Mouse (Mus musculus) kidney, adult 2 months (tissue): ENCODE measurements around the gene Rbm20.

Source experiments
- CTCF ChIP-seq: fragments of 200-500 bp; conservative IDR thresholded peaks from 2 replicates; pipeline ENCODE4 v1.5.1; 2011; ENCODE audit warnings: low read depth, mild to moderate bottlenecking, control low read depth, low read length, moderate library complexity, mixed read lengths; ENCODE audit not compliant: insufficient read depth, insufficient read length
- POLR2A ChIP-seq: fragments of 200-500 bp; IDR thresholded peaks from one replicate; pipeline ENCODE4 v1.6.1; 2011; ENCODE audit warnings: low read depth, low read length, control low read depth

- TF ChIP-seq CTCF (no peak), POLR2A (no peak)
Measured at GRCm38 (mm10) chr19:53726755-53727154, 49.6 kb downstream of the Rbm20 start.
